Mouse (Mus musculus) bone marrow, adult 2 months (tissue): Measurements from ENCODE around the gene Phldb3. TPM values are rescaled to one million over a fixed set of nuclear protein-coding genes. Genes with fewer than 3 reads are reported as not detected.

Source experiments
- H3K27ac ChIP-seq: fragments of 200-500 bp; 2 replicates; pipeline ENCODE4 v1.5.1; 2012; ENCODE audit warnings: low read depth, mild to moderate bottlenecking, control low read depth, inconsistent platforms, low read length; ENCODE audit not compliant: control insufficient read depth, poor library complexity, insufficient read depth
- H3K4me1 ChIP-seq: fragments of 200-500 bp; 2 replicates; pipeline ENCODE4 v1.6.1; 2011; ENCODE audit warnings: low read length; ENCODE audit not compliant: control insufficient read depth, insufficient read depth
- H3K4me3 ChIP-seq: fragments of 200-500 bp; replicated peaks from 2 replicates; pipeline ENCODE3; 2011; ENCODE audit warnings: mild to moderate bottlenecking, low read depth, low read length, control low read depth; ENCODE audit not compliant: control insufficient read depth
- CTCF ChIP-seq: fragments of 200-500 bp; IDR thresholded peaks from 2 replicates; pipeline ENCODE4 v1.5.1; 2011; ENCODE audit warnings: low read length, control low read depth; ENCODE audit not compliant: control insufficient read depth, insufficient read depth
- POLR2A ChIP-seq: fragments of 200-500 bp; IDR thresholded peaks from 2 replicates; pipeline ENCODE4 v1.6.1; 2011; ENCODE audit warnings: low read depth, mild to moderate bottlenecking, control low read depth, low read length, borderline replicate concordance; ENCODE audit not compliant: control insufficient read depth
- WGBS: fragments of 180-500 bp; shearing (Covaris S2); methylation state at CpG from one replicate; pipeline ENCODE4 v1.1.7; 2018; 5-methylcytosine and 5-hydroxymethylcytosine counted together
- polyA plus RNA-seq: library from polyadenylated mRNA; stranded (reverse); fragments of >200 nt; gene quantifications from 2 replicates; pipeline ENCODE4 v1.2.4, GENCODE M21; 2011; ENCODE audit warnings: low replicate concordance; ENCODE audit not compliant: missing spikeins, insufficient read depth, insufficient read length

Phldb3 gene
- polyA plus RNA-seq, 1 experiment: 8.2 TPM

DNA sequence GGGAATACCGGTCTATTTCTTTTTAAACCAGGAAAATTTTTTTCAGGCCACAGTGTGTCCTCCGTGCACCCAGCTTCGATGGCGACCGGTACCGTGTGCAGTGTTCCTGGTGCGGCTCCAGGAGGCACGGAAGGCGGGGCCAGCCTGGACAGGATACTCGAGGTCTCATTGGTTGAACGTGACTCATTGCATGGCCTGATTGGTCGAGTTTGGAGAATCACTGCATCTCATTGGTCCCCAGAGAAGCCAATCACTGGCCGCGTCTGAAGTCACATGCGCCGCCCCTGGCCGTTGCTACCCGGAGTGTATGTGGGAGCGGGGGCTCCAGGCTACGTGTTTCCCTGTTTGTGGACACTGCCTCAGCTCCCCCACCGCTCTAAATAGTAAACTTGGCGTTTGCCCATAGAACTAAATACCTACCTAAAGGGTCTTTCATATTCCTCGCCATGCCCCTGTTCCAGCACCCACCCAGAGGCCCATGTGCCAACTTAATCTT, 61.4 kb downstream of the Phldb3 start:
- 85% methylated on average over 23 of the region's 23 CpGs for WGBS
- Histone ChIP-seq H3K27ac (no peak overlapping the region), H3K4me1 (no peaks in the 10 kb centered on the region), H3K4me3 (no peak overlapping the region)
- TF ChIP-seq CTCF: no peak
- TF ChIP-seq POLR2A: no peak

DNA sequence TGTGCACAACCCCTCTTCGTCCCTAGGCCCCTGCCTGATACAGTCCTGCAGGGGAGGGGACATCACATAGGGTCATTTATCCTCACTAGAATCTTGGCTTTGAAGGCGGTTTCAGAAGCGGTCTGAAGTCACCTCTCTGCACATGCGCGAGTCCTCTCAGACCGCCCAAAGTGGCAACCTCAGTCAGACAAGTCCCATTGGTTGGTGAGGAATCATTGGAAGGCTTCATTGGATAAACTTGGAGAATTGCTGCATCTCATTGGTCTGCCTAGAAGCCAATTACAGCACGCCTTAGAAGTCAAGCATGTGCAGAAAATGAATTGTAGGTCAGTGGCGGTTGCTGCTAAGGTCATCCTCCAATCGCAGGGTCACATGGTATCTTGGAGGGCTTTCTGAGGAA, 66.0 kb downstream of the Phldb3 start, which contains the start of gene Tex101:
TSS of gene Tex101 (minus strand) at position 101 of the 400 bp plus-strand sequence.
- no peak within 1 kb of the TSS for H3K4me3 ChIP-seq
- 86% methylated on average over 9 of the region's 9 CpGs for WGBS
- TF ChIP-seq POLR2A (no peak), CTCF (no peak)
- H3K4me1 ChIP-seq: no peaks in the 10 kb centered on the region
- H3K27ac ChIP-seq: no peak within 1 kb of the TSS

Other genes with a start within 250 kb of the Phldb3 start
- 118 and 180 TPM in 2 replicates for gene Kcnn4, start 240.5 kb upstream of the Phldb3 start, polyA plus RNA-seq
- 32.3 and 59.7 TPM in 2 replicates for gene Smg9, start 211.1 kb upstream of the Phldb3 start, polyA plus RNA-seq
- not detected in 2 replicates for gene Irgc1, start 158.5 kb upstream of the Phldb3 start, polyA plus RNA-seq
- gene Plaur, start 148.3 kb upstream of the Phldb3 start, polyA plus RNA-seq: 31.6 and 85.4 TPM in 2 replicates
- gene Cadm4, start 128.7 kb upstream of the Phldb3 start, polyA plus RNA-seq: 1.4 TPM in 1 of 2 replicates, not detected in the other
- 2.5 and 3.1 TPM in 2 replicates for gene Zfp428, start 103.8 kb upstream of the Phldb3 start, polyA plus RNA-seq
- not detected in 2 replicates for gene AC161166.1, start 98.3 kb upstream of the Phldb3 start, polyA plus RNA-seq
- gene Irgq, start 80.1 kb upstream of the Phldb3 start, polyA plus RNA-seq: 2.9 and 3.4 TPM in 2 replicates
- gene Pinlyp, start 64.6 kb upstream of the Phldb3 start, polyA plus RNA-seq: not detected in 2 replicates
- gene Xrcc1, start 64.5 kb upstream of the Phldb3 start, polyA plus RNA-seq: 67.2 and 129 TPM in 2 replicates
- gene Ethe1, start 23.2 kb upstream of the Phldb3 start, polyA plus RNA-seq: 15.8 and 25.9 TPM in 2 replicates
- not detected in 2 replicates for gene Zfp575, start 23.1 kb upstream of the Phldb3 start, polyA plus RNA-seq
- not detected in 2 replicates for gene Lypd3, start 25.8 kb downstream of the Phldb3 start, polyA plus RNA-seq
- not detected in 2 replicates for gene Tex101, start 65.9 kb downstream of the Phldb3 start, polyA plus RNA-seq
- not detected in 2 replicates for gene BC049730, start 98.5 kb downstream of the Phldb3 start, polyA plus RNA-seq
- gene Gm4763, start 116.1 kb downstream of the Phldb3 start, polyA plus RNA-seq: 35.1 and 41.6 TPM in 2 replicates
- 44.1 and 111 TPM in 2 replicates for gene Cd177, start 149.5 kb downstream of the Phldb3 start, polyA plus RNA-seq
- gene Ceacam10, start 166.4 kb downstream of the Phldb3 start, polyA plus RNA-seq: 14.8 TPM in 1 of 2 replicates, not detected in the other